Mouse (Mus musculus) ovary, adult 18-20 months (tissue): ENCODE measurements around the gene Dpyd.

Source experiments
- DNase-seq: peaks from one replicate; pipeline ENCODE4 v3.0.0; 2022; ENCODE audit warnings: low spot score, mixed read lengths

The Dpyd gene

DNA sequence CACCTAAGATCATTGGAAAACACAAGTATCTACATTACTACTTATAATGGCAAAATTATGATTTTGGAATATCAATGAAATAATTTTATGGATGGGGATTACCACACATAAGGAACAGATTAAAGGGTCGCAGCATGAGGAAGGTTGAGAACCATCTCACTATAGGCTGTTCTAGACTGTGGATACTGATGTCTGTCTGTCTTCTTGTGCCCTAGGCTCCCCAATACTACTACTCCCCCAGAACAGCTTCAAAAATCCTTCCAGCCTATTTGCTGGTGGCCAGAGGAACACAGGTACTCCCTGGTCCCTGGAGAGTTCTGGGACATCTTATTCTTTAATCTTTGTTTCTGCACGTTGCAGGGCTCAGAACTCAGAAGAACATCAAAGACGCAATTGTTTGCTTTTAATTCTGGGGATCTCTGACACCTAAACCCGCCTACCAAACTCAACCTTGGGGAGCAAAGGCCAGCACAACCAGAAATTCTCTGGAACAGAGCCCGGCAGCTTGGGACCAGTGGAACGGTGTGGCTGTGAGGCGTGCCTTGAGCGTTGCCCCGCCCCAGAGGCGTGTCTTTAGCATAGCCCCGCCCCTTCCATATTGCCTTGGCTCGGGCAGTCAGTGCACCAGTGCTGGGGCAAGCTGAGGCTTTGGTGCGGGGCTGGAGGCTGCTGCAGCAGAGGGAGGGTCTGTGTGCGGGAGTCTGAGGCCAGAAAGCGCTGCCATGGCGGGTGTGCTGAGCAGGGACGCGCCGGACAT, at the start of gene Dpyd:
TSS of gene Dpyd (plus strand) at position 576 of the 757 bp plus-strand sequence.
- DNase-seq: peak; percentile 71

DNA sequence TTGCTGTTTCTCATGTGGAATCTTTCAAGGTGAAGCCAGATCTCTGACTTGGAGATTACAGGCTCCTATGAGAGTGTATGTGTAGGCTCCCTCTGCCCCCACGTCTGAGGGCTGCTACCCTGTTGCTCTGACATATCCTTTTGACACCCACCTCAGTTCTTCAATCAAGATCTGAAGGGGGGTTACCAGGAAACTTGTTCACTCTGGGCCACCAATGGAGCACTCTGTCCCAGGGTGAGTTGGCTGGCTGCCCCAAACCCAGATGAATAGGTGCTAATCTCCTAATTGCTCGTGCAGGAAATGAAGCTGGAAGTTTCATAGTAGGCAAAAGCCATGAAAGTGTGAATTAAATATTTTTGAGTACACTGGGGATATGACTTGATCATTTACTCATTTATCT, 24.3 kb upstream of the Dpyd start:
- DNase-seq: no peak

DNA sequence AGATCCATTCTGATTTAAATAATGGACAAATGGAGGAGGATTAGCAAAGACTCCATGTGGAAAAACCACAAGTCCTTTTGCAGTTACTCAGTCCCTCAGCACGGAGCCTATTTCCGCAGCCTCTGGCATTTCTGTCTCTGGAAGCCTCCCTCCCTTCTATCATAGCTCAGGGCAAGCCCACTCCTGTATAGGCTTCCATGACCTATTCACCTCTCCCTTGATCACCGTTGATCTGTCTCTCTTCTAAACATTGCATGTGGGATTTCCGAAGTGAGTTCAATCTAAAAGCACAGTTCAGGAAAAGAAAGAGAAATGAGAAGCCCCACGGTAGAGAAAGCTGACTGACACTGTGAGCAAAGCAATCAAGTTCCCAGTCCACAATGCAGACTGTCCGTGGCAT, 20.2 kb upstream of the Dpyd start:
- no peak for DNase-seq

DNA sequence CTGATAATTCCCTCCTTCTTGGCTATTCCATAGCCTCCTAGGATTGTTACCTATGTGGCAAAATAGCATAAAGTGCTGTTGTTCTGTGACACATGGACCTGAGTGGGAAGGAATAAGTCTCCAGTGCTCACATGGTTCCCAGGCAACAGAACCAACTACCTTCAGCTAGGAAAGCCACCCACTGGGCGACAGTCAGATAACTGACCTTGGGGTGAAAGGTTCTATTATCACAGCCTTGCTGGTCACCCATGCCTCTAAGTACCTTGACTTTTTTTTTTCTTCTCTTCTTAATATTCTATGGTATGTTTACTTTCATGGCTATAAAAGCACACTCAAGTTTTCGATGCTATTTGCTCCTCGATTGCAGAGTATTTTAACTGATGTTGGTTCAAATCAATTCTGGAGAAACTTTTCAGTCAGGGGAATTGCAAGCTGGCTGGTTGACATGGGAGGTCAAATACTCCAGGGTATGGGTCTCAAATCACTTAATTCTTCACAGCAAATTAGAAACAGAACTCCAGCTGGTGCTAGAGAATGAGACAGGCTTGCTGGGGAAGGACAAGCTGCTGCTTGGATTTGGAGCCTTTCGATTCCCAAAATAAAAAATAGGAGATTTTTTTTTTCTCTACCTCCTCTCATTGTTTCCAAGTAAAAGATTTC, 14.2 kb upstream of the Dpyd start:
- DNase-seq: no peak

DNA sequence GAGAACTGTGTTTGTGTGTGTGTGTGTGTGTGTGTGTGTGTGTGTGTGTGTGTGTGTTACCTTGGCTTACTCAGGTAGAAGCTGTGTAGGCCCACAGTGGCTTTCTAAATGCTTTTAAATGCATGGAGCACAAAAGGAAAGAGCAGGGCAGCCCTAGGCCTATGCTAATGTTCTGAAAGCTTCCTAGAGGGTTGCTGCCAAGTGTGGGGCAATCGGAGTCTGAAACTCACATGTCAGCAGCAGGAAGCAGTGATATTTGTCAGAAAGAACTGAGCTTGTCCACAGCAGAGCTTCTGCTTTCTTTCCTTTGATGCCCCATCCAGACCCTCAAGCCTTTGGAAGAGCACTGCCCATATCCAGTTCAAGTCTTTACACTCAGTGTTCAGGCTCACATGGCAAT, 4.3 kb upstream of the Dpyd start:
- DNase-seq: no peak

DNA sequence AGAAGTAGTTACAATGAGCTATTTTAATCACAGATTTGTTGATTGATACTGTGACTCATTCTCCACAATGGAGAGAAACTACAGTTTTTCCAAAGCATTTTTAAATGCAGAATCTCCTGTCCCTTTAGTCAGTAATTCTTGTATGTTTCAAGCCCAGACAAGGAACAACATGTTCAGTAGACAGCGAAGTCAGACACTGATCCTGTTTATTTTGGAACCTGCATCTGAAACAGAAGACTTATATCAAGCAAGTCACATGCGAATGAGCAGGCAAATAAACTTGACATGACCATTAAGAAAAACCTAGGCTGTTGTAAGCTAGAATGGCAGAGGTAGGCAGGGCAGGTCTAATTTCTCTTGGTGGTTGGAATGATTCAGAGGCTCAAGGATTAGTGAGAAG, 2.0 kb upstream of the Dpyd start:
- DNase-seq: no peak

DNA sequence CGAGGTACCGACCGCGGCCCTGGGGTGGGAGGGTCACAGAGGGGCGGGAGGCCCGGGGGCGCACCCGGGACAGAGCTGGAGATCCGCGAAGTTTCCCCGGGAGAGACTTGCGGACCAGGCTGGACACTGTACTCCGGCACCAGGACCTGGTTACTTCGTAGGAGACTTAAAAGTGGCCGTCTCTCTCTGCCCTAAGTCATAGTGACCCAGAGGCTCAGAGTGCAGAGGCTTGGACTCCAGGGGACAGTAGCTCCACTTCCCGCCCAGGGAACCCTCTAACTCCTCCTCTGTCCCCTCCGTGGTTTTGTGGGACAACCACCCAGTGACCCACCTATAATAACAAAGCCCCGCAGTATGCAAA, 362 bp downstream of the Dpyd start:
- DNase-seq: no peak

DNA sequence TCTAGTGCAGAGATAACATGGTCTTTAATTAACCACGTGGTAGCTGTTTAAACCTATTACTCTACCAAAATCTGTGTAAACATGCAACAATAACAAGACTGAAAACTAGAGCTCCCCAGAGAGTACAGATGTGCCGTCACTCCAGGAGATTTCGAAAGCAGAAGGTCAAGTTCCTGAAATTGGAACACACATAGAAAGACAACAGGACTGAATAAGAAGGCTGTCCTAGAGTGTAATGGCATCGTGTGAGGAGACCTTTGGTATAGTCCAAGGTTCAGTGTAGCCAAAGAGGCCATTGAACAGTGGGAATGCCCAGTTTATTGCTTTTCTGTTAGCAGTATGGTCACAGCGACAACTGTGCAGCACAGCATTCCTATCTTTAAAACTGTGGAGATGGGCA, 4.8 kb downstream of the Dpyd start:
- DNase-seq: no peak

DNA sequence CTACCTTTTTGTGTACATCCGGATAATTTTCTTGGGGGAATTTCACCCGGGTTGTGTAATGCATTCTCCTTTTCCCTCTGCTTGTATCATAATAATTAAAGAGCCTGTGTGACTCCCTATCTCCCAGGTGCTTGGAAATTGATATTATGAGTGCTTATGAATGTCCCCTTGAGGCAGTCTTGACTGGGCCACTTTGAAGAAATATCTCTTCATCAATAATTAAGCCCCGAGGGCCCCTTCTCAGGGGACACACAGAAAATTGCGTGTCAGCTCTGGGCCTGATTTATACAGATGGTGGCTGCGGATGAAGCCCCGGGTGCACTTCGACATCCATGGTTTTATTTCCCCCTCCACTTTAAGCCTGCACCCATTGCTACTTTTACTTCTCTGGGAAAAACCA, 8.3 kb downstream of the Dpyd start:
- DNase-seq: no peak

DNA sequence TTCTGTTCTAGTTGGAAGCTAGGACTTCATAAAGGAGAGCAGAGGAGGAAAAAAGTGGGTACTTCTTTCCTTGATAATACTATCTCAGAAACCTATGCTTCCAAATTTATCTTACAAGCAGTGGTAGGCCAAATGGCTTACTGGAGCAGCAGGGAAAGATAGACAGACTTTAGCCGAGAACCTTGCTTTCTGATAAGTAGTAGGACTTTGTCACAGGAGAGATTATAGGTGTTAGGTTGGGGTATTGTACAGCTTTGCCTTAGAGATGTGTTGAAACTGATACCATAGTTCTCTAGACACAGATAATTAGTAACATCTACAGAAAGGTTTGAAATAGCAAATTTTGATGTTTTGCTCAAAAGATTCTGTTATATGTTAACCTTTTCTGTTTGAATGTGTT, 28.6 kb downstream of the Dpyd start:
- DNase-seq: no peak

DNA sequence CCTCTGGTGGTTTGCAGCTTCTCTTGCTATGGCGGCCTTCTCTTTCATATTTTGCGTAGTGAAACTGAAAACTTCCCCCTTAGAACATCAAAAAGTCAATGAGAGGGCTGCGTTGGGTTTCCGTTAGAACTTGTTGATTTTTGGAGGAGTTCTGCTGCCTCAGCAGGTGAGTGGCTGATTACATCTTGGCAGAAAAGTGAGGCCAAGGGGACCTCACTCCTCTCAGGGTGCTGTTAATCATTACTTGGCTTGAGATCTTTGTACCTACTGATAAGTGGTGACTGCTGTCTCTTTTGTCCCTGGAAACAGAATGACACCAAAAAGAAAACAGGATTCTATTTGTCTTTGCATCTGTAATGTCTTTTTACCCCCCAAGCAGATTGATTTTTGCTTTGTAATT, 32.9 kb downstream of the Dpyd start:
- DNase-seq: no peak

DNA sequence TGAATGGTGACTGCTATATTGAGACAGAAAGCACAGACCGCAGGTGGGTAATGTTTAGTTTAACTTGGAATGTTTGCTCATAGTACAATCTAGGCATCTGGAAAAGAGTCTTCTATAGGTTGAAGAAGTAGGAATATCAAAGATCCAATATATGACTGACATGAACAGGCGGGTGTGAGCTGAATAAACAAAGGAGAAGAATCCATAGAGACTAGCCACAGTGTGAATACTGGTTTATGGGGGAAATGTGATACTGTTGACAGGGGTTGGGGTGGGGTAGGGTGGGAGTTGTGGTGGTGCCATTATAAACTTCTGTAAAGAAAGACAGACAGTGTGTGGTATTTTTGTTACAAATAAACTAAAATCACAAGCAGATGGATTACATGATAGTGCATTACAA, 33.8 kb downstream of the Dpyd start:
- DNase-seq: no peak

DNA sequence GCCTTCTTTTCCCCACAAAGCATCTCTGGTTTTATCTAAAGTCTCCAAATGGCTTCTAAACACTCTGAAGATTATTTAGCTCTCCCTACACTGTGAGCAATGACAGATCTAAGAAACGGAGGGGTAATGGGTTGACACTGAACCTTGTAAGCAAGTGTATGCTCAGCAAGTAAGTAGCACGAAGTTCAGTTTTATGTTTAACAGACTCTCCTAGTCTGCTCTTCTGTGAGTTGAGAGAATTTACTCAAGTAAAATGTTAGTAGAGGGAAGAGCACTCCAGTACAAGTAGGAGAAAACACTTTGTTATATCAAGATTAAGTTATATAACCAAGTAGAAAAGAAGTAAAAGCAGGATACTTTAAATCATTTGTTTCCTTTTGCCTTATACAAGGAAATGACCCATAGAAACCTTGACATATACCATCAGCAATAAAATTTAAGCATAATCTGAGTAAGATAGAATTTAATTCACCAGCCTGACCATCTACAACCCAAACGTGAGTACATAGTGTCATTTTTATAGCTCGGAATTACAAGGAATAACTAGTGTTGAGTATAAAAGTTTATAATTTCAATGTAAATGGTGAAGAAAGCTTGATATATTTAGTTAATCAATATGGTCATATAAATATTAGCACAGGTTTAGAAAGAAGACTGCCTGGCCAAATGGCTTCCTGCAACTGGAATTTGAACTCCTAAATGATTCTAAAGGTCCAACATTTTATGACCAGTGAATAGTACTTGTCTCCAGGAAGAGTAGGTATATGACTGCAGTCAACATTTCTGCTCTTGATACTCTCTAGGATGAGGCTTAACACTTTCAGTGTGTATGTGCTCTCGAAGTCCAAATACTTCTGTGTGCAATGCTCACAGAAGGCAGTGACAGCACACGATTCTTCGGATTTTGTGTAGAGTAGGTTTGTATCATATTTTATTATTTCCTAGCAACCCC, 40.0 kb downstream of the Dpyd start:
- DNase-seq: no peak

DNA sequence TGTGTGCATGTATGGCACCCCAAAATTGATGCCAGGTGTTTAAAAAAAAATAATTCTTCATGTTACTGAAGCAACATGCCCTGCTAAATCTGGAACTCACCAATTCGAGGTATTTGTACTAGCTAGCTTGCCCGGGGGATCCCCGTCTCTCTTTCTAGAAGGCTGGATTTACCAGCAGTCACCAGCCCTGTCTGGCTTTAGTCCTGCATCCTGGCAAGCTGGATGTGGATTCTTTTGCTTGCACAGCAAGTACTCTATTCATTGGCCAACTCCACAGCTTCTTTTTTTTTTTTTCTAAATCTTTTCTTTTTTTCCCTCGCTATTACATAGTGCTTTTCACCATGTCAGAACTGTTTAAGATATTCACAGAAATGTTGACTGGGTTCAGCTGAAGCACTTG, 46.8 kb downstream of the Dpyd start:
- DNase-seq: no peak

DNA sequence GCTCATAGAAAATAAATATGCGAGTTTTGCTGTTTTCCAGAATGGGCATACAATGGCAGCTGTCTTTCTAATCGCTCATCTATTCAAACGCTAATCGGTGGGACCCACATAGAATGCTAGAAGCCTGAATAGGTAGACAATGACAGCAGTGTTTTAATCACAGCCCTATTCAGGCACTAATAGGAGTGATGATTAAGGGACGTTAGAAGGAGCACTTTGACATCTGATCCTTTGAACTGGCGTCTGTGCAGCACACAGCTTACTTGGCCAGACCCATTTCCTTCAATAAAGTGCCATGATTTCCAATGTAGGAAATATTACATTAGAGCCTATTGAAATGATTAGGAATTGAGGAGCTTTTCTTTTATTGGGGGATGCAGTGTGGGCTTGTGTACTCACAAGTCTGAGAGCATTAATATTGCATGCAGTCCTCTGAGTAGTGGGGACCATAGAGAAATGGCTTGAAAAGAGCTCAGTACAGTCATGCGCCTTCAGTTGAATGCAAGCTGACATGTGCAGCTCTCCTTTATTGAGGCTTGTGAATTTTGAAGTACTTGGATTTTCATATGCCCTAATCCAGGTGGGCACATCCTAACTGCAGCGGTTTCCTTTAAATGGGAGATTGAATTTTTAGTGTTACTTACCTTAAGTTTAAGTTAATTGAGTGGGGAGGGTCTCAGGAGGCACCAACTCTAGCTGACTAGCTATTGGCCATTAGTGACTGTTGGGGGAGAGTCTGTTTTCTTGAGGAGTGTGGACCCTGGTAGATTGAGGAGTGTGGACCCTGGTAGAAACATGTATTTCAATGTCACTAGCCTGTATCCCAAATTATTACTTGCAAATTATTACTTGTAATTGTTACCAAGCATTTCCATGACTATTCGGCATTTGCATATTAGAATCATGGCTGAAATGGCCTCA, 64.8 kb downstream of the Dpyd start:
- no peak for DNase-seq

DNA sequence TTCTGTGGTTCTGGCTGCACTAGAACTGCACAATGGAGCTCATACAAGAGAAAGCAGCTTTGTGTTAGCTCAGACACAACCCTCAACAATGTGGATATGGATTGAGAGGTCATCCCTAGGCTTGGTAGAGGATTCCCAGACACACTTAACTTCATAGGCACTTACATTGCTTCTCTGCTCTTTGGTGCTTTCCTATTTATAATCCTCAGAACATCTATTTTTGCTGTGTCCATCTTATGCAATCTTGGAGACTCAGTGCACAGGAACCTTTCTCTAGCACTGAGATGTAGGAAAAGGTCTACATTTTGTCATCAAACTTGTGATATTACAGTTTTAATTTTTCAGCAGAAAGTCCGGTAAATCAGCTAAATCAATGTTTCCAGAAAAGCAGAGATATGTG, 67.8 kb downstream of the Dpyd start:
- no peak for DNase-seq

DNA sequence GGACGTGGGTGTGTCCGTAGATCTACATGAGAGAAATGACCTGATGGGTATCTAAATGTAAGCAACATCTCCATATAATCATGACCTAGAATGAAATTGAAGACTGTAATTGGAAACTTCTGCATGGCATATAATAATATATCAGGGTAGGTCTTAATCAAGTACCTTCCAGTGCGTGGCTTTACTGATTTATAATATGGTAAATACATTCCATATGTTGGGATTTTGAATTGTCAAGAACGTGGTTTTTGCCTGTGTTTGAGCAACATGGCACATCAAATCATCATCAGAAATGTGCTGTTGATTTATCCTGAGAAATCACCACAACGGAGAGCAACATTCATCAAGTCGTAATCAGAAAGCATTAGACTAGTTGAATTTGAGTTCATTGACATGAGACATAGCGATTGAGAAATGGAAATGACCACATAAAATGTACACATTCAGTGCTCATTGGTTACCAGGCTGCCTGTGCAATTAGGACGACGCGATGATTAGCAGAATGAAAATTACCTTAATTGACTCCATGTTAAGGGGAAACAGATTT, 84.2 kb downstream of the Dpyd start:
- DNase-seq: no peak

DNA sequence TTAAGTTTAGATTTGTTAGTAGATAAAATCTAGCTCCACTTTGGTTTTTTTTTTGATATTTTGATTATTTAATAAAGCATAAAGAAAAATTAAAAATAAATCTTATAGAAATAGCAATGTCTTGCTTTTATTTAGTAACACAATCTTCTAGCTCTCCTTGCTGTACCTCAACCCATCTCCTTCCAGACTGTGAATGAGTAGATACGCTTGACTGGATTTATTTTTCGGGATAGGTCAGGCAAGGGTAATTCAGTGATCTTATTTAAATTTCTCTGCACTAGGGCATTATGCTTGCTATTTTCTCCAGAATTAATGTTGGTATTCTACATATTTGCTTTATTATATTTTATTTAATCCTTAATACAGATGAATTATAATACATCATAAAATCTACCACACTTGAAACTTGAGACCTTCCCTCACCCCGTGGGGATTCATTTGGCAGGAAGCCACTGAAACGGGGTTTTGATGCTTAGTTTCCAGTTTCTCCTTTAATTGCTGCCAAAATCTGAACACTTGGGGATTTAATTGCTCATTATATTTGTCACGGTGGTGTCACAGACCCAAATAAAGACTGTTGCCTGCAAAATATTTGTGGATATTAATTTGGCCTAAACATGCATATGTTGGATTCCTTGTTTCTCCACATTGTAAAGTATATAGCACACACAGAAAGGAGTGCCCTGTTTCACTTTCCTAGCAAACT, 102.2 kb downstream of the Dpyd start:
- DNase-seq: no peak

DNA sequence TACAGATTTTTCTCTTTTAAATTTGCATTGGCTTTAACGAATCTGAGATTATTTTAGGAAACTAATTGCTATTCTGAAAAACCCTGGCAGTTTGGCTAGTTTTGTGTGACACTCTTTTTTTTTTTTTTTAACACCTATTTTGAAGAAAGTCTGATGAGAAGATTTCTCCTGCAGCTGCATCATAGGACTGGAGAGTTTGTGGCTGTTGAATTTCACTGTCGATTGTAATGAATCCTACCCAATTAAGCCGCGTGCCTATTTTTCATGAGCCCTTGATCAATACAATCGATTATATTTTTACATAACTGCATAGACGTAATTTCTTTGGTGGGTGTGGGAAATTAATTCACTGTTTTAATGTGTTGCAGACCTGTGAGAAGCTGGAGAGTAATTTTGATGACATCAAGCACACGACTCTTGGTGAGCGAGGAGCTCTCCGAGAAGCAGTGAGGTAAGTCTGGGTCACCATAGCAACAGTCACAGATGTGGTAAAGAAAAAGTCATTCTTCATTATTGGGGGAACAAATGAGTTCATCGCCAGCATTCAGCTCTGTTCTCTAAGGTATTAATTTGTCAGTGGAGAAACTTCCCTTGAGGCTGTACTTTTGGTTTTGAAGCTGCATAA, 112.3 kb downstream of the Dpyd start:
- DNase-seq: no peak

DNA sequence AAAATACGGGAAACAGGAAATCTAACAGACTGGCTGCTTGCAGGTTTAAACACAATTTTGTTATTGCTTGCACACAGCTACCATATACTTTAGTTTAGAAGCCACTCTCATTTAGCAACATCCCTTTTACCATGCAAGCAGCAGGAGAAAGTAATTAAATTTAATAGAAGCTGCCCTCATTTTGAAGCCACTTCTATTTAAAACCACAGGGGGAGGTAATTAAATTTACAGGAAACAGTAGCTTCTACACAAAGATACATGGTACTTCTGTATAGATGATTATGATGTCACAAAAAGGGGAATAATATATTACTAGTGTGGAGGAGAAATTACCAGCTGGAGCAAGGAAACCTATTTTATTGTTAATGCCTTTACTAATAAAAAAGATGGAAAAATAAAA, 113.5 kb downstream of the Dpyd start:
- no peak for DNase-seq
